Mouse (Mus musculus) adipose tissue, adult 10 weeks (tissue): ENCODE results near the gene Rpl18. TPM values are rescaled to one million over a fixed set of nuclear protein-coding genes. Genes with fewer than 3 reads are reported as not detected.

Source experiments
- polyA plus RNA-seq: library from polyadenylated mRNA; stranded (reverse); fragments of 350-450 nt; fragmentation: Illumina TruSeq; extraction: RNeasy Lipid Tissue Mini Kit (QIAGEN cat#74804); gene quantifications from one replicate; pipeline ENCODE4 v1.2.3, GENCODE M21; 2014; ENCODE audit warnings: low read depth, low replicate concordance

Gene Rpl18
- polyA plus RNA-seq, result 966 TPM

DNA sequence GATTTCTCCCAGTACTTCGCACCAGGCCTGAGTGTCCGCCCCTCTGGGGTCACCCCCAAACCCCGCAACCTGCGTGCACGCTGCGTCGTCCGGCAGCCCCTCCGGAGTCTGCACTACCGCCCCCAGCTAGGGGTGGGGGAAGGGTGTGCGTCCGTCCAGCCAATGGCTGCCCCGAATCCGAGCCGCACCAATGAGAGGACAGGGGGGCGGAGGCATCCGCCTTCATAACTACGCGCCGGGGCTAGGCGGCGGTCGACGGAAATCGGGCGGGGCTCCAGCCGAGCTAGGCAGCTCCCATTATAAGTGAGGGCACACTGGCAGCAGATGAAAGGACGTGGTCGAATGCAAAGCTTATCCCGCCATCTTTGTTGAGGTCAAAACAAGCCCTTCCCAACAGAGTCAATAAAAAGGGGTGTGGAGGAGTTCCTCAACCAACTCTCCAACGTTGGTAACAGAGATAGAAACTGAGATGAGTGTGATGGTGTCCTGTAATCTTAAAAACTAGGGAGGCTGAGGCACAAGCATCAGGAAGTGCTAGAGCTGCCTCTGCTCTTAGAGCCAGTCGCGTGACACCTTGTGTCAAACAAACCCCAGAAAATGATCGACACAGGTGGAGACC is at the start of gene Rpl18:
TSS of gene Rpl18 (plus strand) at position 368 of the 619 bp plus-strand sequence.

DNA sequence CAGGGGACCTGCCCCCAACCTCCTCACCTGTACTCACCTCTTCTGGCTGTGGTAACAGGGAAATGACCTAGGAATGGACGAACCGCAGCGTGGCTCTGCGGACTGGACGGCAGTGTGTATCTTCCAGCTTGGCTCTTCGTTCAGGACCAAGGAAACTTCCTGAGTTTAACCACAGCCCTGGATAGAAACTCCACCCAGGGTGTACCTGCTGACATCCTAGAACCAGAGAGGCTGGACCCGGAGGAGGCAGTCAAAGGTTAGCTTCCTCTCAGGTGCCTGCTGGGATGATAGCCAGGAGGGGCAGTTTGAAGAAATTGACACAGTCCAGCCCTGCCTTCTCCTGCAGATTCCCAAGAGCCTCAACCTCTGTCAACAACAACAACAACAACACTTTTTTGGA is 49.1 kb upstream of the Rpl18 start, which contains the start of gene Fut2:
TSS of gene Fut2 (minus strand) at position 234 of the 400 bp plus-strand sequence.

DNA sequence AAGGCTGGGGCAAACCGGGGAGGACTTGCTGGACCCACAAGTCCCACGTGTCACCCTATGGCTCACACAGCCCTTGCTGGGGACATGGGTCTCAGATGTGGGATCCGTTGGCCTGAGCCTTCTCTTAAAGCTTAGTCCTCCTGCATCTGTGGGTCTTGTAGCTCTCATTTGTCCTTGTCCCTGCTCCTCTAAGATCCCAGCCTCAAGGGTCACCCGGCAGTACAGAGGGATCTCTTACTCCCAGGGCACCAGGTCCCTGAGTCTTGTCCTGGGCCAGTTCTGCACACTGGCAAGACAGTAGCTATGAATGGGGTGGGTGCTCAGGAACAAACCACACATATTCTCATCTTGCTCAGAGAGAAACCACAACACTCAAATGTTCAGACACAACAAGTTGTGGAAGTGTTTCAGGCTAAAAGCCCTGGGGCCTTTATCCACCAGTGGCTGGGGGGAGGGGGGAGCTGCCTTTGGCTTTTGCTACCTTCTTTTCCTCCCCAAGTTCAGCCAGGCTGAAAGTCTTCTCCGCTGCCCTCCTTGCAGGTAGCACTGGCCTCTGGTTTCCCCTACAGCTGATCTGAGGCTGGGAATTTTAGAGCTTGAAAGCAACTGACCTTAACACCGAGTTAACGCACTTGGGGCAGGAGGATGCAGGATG is 31.7 kb upstream of the Rpl18 start, which contains the start of gene Ntn5:
TSS of gene Ntn5 (plus strand) at position 627 of the 655 bp plus-strand sequence.

DNA sequence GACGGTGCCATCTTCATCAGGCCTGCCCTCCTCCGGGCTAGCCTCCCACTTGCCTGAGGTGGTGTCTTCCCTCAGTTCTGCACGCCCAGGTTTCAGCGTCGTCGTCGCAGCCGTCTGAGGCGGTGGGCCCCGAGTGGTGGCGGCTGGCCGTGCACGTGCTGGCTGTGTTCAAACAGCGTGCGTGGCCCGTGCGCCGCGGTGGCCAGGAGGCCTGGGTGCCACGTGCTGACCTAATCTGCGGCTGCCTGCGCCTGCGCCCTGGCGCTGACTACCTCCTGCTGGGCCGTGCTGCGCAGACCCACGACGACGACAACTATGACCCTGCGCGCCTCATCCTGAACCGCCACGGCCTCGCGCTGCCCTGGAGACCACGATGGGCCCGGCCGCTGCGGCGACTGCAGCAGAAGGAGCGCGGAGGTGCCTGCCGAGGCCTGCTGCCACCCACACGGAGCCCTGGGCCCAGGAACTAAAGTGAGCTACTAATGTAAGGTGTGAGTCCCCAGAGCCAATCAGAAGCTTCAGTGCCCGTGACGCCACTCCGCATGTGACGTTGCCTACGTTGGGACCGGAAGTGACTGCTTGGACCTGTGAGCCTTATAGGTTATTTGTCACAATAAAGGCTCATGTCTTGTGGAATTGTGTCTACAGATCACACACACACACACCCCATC is 21.2 kb upstream of the Rpl18 start, which contains the start of gene Sec1:
TSS of gene Sec1 (minus strand) at position 482 of the 671 bp plus-strand sequence.

DNA sequence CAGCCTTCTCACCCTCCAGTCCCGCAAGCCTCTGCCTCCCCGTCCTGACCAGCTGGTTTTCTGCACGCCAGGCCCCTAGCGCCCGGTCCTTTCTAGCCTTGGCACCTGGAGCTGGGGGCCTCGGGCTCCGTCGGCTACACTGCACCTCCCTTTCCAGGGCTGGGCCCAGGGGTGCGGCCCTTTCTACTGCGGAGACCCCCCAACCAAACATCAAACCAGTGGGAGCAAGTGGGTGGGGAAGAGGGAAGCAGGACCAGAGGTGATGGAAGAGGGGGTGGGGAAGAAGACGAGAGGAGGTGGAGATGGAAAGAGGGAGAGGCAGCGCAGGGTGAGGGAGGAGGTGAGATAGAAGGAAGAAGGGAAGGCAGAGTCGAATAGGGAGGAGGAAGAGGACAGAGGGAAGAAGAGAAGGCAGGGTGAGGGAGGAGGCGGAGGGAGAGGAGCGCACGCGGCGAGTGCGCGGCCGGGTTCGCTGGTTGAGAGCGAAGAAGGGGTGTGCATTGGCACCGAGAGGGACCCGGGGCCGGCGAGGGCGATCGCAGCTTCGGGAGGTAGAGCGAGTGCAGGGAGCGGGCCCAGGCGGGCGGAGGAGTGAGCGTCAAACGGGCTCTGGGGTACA is 15.6 kb upstream of the Rpl18 start, which contains the start of gene Car11:
TSS of gene Car11 (plus strand) at position 321 of the 619 bp plus-strand sequence.

DNA sequence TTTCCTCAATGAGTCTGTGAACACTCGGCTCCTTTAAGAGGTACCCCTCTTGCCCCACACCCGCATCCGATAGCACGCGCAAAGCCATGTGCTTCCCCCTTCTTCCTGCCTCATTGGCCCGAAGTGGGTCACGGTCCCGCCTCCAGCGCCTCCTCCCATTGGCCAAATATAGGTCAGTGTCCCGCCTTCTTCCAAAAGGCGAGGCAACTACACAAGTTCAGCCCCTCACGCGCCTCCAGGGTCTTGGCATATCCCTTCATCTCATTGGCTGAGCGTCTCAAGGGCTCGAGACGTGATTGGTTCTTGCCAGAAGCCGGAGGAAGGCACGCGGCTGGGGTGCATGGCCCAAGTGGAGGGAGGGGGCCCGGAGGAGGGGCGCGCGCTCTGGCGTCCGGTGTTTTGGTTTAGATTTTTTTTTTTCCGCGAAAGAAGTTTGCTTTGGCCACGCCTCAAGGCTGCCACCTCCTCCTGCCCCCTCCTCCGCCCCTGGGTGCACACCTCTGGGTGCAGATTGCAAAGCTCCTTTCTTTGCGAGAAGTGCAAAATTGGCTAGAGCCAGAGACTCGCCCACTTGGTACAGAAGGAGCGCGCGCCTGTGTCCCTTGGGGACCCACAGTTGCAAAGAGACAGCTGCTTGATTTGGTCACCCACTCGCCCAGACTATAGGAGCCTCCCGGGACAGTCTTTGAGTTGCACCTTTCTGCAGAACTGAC is 10.4 kb upstream of the Rpl18 start, which contains the start of gene Dbp:
TSS of gene Dbp (plus strand) at position 359 of the 713 bp plus-strand sequence.

DNA sequence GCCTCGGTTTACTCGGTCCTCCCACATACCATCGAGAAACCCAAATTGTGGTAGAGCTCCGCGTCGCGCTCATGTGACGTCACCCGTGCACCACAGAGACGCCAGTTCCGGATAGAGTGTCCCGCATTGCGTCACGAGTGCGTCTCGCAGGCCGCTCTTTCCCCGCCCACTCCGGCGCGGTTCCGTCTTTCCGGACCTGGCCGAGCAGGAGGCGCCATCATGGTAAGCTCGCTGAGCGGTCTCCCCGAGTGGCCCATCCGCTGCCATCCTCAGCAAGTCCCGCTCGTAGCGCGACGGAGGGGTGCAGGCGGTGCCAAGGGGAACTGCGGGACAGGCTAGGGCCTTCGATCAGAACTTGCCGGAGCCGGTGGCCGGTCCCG is 2.7 kb downstream of the Rpl18 start, which contains the start of gene Sphk2:
TSS of gene Sphk2 (minus strand) at position 85 of the 380 bp plus-strand sequence.

DNA sequence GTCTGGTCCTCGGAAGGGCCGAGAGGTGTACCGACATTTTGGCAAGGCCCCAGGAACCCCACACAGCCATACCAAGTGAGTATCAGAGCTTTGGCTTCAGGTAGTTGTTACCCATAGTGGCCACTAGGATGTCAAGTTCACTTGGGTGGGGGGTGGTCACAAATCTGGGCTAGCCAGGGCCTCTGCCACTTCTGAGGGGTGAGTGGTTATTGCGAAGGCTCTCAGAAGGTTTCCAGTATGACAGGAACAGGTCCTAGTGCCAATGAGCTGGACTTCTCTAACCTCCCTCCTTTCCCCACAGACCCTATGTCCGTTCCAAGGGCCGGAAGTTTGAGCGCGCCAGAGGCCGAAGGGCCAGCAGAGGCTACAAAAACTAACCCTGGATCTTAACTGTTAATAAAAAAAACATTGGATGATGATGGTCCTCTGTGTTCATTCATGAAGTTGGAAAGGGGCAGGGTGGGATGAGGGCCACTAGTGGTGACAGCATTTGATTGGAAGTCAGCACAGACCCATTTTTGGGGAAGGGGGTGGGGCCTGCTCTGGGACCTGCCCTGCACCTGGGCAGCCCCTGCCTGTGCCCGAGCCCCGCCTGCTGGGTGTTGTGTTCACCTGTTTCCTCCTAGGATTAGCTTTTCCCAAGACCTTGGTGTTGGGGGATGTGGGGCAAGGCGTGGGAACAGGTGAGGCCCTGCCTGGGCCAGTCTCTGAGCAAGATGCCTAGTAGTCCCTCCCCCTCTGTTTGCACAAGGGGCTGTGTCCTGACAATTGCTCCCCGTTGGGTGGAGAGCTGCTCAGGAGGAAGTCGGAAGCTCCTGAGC is 5.4 kb downstream of the Rpl18 start, which contains the start of gene Fam83e:
TSS of gene Fam83e (plus strand) at position 800 of the 821 bp plus-strand sequence.

DNA sequence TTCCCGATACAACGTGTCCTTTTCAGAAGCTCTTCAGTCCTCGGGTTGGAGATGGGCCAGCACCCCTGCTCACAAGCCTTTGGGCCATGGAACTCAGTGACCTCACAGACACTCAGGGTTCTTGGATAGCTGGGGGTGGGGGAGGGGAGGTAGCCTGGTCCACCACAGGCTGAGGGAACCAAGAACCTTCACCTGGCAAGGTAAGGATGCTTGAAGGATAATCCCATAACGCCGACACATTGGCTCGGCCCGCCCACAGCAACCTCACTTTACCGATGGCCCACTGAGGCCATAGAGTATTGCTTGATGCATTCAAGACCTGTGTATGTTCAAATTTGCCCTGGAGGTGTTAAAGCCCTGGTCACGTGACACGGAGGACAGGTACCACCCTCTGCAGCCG is 10.5 kb downstream of the Rpl18 start, which contains the start of gene Spaca4:
TSS of gene Spaca4 (minus strand) at position 101 of the 400 bp plus-strand sequence.

Other genes starting within 250 kb of the Rpl18 start
- gene Bax, start 248.6 kb upstream of the Rpl18 start, polyA plus RNA-seq, result 61.4 TPM
- 11.4 TPM for gene Tulp2, start 233.6 kb upstream of the Rpl18 start, polyA plus RNA-seq
- gene Gm45808, start 228.6 kb upstream of the Rpl18 start, polyA plus RNA-seq, result 4.7 TPM
- 23.6 TPM for gene Dhdh, start 226.7 kb upstream of the Rpl18 start, polyA plus RNA-seq
- 558 TPM for gene Nucb1, start 205.1 kb upstream of the Rpl18 start, polyA plus RNA-seq
- 23.3 TPM for gene Ppp1r15a, start 189.2 kb upstream of the Rpl18 start, polyA plus RNA-seq
- 12.8 TPM for gene Plekha4, start 189.1 kb upstream of the Rpl18 start, polyA plus RNA-seq
- 1.0 TPM for gene Hsd17b14, start 160.6 kb upstream of the Rpl18 start, polyA plus RNA-seq
- 110 TPM for gene Bcat2, start 145.3 kb upstream of the Rpl18 start, polyA plus RNA-seq
- 0.58 TPM for gene Fgf21, start 100.0 kb upstream of the Rpl18 start, polyA plus RNA-seq
- gene Fut1, start 98.2 kb upstream of the Rpl18 start, polyA plus RNA-seq, result 14.4 TPM
- gene Izumo1, start 93.6 kb upstream of the Rpl18 start, polyA plus RNA-seq, result 1.6 TPM
- 11.0 TPM for gene Rasip1, start 88.0 kb upstream of the Rpl18 start, polyA plus RNA-seq
- 4.0 TPM for gene Mamstr, start 75.5 kb upstream of the Rpl18 start, polyA plus RNA-seq
- 2.3 TPM for gene Fut2, start 49.1 kb upstream of the Rpl18 start, polyA plus RNA-seq
- gene Ntn5, start 31.4 kb upstream of the Rpl18 start, polyA plus RNA-seq, result 0.78 TPM
- gene Sec1, start 21.1 kb upstream of the Rpl18 start, polyA plus RNA-seq, result 1.8 TPM
- gene Car11, start 15.6 kb upstream of the Rpl18 start, polyA plus RNA-seq, result 5.3 TPM
- gene Dbp, start 10.4 kb upstream of the Rpl18 start, polyA plus RNA-seq, result 19.7 TPM
- gene Sphk2, start 2.5 kb downstream of the Rpl18 start, polyA plus RNA-seq, result 31.4 TPM
- 3.7 TPM for gene Fam83e, start 5.8 kb downstream of the Rpl18 start, polyA plus RNA-seq
- gene Spaca4, start 10.4 kb downstream of the Rpl18 start, polyA plus RNA-seq, result 2.2 TPM
- gene Lmtk3, start 68.3 kb downstream of the Rpl18 start, polyA plus RNA-seq, result 0.96 TPM
- 22.0 TPM for gene Sult2b1, start 69.2 kb downstream of the Rpl18 start, polyA plus RNA-seq
- 73.8 TPM for gene Cyth2, start 99.1 kb downstream of the Rpl18 start, polyA plus RNA-seq
- gene Kcnj14, start 109.3 kb downstream of the Rpl18 start, polyA plus RNA-seq, result 0.74 TPM
- 11.0 TPM for gene Grwd1, start 115.5 kb downstream of the Rpl18 start, polyA plus RNA-seq
- gene Kdelr1, start 157.3 kb downstream of the Rpl18 start, polyA plus RNA-seq, result 162 TPM
- 1.2 TPM for gene Grin2d, start 162.9 kb downstream of the Rpl18 start, polyA plus RNA-seq
- gene Syngr4, start 181.3 kb downstream of the Rpl18 start, polyA plus RNA-seq, result 7.2 TPM
- 31.6 TPM for gene Tmem143, start 181.5 kb downstream of the Rpl18 start, polyA plus RNA-seq
- 65.2 TPM for gene Emp3, start 205.9 kb downstream of the Rpl18 start, polyA plus RNA-seq
- 8.4 TPM for gene Ccdc114, start 208.6 kb downstream of the Rpl18 start, polyA plus RNA-seq